Mouse (Mus musculus): ENCODE data around the gene A130010J15Rik. TPM values are rescaled to one million over a fixed set of nuclear protein-coding genes. Genes with fewer than 3 reads are reported as not detected.
A peak's percentile ranks its signal among the peaks of the same experiment; 100 is the strongest.

A130010J15Rik gene
- polyA plus RNA-seq, 1 experiment from 2014 or later: 11.7 TPM

DNA sequence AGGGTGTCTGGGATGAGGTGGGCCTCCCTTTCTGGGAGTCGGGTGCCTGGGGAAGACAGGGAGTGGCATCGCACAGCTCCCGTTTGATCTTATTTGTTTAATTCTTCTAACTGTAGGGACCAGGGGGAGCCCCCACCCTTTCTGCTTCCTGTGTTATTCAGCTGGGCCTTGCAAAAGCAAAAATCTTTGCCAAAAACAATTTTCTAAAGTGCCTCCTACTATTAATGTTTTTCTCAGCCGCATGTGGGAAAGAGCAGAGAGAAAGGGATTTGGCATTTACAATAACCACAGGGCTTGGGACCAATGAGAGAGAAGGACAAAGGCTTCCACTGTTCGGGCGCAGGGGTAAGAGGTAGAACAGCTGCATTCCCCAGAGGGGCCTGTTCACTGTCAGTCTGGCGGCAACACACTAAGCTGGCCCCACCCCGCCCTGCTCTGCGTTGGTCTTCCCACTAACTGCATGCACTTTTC lies 21.3 kb downstream of the A130010J15Rik start:
- Histone ChIP-seq H3K4me2 (ENCODE audit: low read depth, low read length) (peak overlapping the region; percentile 9; the same call in 1 of the 2 replicates), H3K4me1 (ENCODE audit: control insufficient read depth, insufficient read depth, low read length) (peaks cover 33% of the 10 kb centered on the region), H3K36me3 (ENCODE audit: control insufficient read depth, insufficient read depth) (no peaks in the 10 kb centered on the region), H3K27me3 (ENCODE audit: control insufficient read depth, insufficient read depth, low read length) (no peaks in the 10 kb centered on the region), H3K4me3 (ENCODE audit: low read length) (no peak overlapping the region), H3K27ac (ENCODE audit: low read length) (peak overlapping the region; percentile 93), H3K9me3 (replicated peaks; ENCODE audit: control insufficient read depth, low read length) (no peaks in the 10 kb centered on the region), H3K9ac (ENCODE audit: low read length) (0 out of 2 replicates have a peak overlapping the region, but pooled peaks have one; percentile 1)
- ATAC-seq (replicated peaks; ENCODE audit: extremely low read depth, insufficient read depth, low FRiP score): peak; percentile 95
- whole genome bisulfite sequencing: 13% methylated on average over 9 of the region's 9 CpGs

DNA sequence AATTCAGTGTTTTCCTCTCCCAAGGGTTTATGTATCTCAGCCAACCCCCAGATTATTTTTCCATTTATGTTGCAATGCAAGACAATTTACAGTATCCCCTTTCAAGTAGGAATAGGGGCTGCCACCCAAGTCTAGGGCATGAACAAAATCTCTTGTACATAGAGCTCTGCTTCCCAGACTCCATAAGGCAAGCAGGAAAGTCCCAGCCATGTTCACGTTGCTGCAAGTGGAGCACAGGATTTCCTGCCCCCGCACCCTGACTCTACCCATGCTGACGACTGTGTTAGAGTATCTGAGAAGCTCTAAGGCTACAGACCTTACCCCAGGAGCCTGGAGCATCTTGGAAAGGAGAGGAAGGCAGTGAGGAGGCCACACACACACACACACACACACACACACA lies 21.9 kb downstream of the A130010J15Rik start:
- no peaks in the 10 kb centered on the region for H3K36me3 ChIP-seq (ENCODE audit: control insufficient read depth, insufficient read depth)
- H3K9me3 ChIP-seq (replicated peaks; ENCODE audit: control insufficient read depth, low read length): no peaks in the 10 kb centered on the region
- H3K4me2 ChIP-seq (ENCODE audit: low read depth, low read length): no peak overlapping the region
- H3K27me3 ChIP-seq (ENCODE audit: control insufficient read depth, insufficient read depth, low read length): no peaks in the 10 kb centered on the region
- H3K4me1 ChIP-seq (ENCODE audit: control insufficient read depth, insufficient read depth, low read length): peaks cover 33% of the 10 kb centered on the region
- peak; percentile 37; the same call in 1 of the 2 replicates for ATAC-seq (replicated peaks; ENCODE audit: extremely low read depth, insufficient read depth, low FRiP score)
- no peak overlapping the region for H3K4me3 ChIP-seq (ENCODE audit: low read length)
- peak overlapping the region; percentile 7 for H3K9ac ChIP-seq (ENCODE audit: low read length)
- WGBS: 27% methylated on average over 3 of the region's 3 CpGs
- H3K27ac ChIP-seq (ENCODE audit: low read length): peak overlapping the region; percentile 93

DNA sequence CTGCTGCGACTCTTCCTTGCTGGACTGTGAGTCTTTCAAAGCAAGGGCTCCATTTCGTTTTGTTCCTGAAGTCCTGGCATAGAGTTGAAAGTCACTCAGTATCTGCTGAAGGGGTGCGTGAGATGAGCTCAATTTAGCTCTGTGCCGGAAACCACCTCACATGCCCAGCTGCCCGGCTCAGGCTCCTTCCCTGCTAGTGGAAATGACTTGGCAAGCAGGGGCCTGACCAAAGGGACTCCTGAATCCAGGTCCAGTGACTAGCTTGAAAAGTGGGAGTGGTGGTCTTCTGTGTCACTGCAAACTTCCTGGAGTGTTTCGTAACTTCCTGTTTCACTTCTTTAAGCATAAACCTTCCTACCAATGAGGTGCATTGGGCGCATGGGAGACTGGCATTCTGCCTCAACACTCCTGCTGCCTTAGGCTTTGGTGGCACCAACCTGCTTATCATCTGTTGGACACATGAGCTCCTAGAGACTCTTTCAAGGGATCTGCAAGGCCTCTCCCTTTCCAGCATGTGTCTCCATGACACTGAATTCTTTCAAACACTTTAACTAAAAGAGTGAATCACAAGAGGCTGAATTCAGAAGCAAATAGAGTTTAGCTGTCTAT lies 23.9 kb downstream of the A130010J15Rik start:
- peaks cover 33% of the 10 kb centered on the region for H3K4me1 ChIP-seq (ENCODE audit: control insufficient read depth, insufficient read depth, low read length)
- peak overlapping the region; percentile 27 for H3K27ac ChIP-seq (ENCODE audit: low read length)
- H3K27me3 ChIP-seq (ENCODE audit: control insufficient read depth, insufficient read depth, low read length): no peaks in the 10 kb centered on the region
- no peak for ATAC-seq (replicated peaks; ENCODE audit: extremely low read depth, insufficient read depth, low FRiP score)
- 56% methylated on average over 7 of the region's 7 CpGs for WGBS
- H3K9me3 ChIP-seq (replicated peaks; ENCODE audit: control insufficient read depth, low read length): no peaks in the 10 kb centered on the region
- H3K9ac ChIP-seq (ENCODE audit: low read length): peak overlapping the region; percentile 16; the same call in 1 of the 2 replicates
- no peaks in the 10 kb centered on the region for H3K36me3 ChIP-seq (ENCODE audit: control insufficient read depth, insufficient read depth)
- no peak overlapping the region for H3K4me2 ChIP-seq (ENCODE audit: low read depth, low read length)
- H3K4me3 ChIP-seq (ENCODE audit: low read length): no peak overlapping the region

DNA sequence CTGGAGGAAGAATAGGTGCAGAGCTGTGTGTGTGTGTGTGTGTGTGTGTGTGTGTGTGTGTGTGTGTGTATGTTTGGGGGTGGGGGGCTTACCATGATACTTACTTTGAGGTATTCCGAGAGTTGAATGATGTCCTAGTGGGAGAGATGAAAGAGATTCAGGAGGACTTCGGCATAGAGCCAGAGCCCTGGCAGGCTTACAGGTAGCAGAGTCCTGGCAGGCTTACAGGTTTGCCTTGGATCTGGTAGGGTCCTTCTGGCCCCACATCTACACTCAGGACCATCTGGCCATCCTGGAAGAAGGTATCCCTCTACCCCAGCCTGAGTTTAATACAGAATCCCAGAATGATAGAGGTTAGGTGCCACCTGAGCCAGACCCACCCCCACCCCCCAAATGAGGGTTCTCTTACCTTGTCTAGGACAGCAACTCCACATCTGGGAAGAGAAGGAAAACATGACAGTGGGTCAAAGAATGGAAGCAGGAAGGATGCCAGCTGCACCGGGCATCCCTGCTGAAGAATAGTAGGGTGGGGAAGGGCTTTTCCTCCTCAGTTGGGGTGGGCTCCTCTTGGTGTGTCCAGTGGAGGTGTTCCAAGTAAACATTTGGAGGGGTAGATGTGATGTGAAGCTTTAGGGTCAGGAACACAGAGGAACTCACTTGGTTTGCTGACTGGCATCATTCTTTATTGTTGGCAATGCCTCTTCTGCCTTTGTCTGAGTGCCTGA lies 26.7 kb downstream of the A130010J15Rik start:
- Histone ChIP-seq H3K27me3 (ENCODE audit: control insufficient read depth, insufficient read depth, low read length) (no peaks in the 10 kb centered on the region), H3K9ac (ENCODE audit: low read length) (no peak overlapping the region), H3K4me2 (ENCODE audit: low read depth, low read length) (no peak overlapping the region), H3K9me3 (replicated peaks; ENCODE audit: control insufficient read depth, low read length) (no peaks in the 10 kb centered on the region), H3K4me1 (ENCODE audit: control insufficient read depth, insufficient read depth, low read length) (peaks cover 19% of the 10 kb centered on the region), H3K36me3 (ENCODE audit: control insufficient read depth, insufficient read depth) (no peaks in the 10 kb centered on the region), H3K27ac (ENCODE audit: low read length) (no peak overlapping the region), H3K4me3 (ENCODE audit: low read length) (no peak overlapping the region)
- no peak for ATAC-seq (replicated peaks; ENCODE audit: extremely low read depth, insufficient read depth, low FRiP score)
- 74% methylated on average over 3 of the region's 3 CpGs for WGBS

DNA sequence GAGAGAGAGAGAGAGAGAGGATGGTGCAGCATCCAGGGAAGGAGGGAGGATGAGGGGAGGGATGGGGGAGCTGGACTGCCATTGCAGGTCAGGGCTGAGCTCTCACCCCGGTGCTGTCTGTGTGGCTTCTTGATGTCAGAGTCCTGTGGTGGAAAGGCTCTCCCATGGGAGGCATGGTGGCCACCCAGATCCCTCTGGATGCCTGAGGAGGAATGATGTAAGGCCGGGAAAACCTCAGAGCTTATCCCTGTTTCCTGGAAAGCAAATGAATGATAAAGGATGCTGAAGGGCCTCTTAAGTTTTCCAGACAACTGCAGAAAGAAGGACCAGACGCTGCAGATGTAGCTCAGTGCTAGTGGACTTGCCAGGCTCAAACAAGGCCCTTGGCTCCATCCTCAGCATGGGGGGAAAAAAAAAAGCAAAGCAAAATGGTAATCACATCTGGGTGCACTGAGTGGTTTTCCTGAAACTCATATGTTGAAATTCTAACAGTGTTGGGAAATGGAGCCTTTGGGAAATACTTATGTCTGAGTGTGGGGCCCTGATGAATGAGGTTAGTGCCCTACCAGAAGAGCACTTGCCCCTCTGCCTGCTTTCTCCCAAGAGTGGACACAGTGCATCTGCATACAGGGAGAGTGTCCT lies 27.4 kb downstream of the A130010J15Rik start:
- no peak overlapping the region for H3K4me2 ChIP-seq (ENCODE audit: low read depth, low read length)
- WGBS: 47% methylated on average over 3 of the region's 3 CpGs
- ATAC-seq (replicated peaks; ENCODE audit: extremely low read depth, insufficient read depth, low FRiP score): no peak
- H3K9ac ChIP-seq (ENCODE audit: low read length): no peak overlapping the region
- no peaks in the 10 kb centered on the region for H3K36me3 ChIP-seq (ENCODE audit: control insufficient read depth, insufficient read depth)
- H3K4me1 ChIP-seq (ENCODE audit: control insufficient read depth, insufficient read depth, low read length): peaks cover 12% of the 10 kb centered on the region
- no peak overlapping the region for H3K27ac ChIP-seq (ENCODE audit: low read length)
- no peaks in the 10 kb centered on the region for H3K27me3 ChIP-seq (ENCODE audit: control insufficient read depth, insufficient read depth, low read length)
- H3K4me3 ChIP-seq (ENCODE audit: low read length): no peak overlapping the region
- no peaks in the 10 kb centered on the region for H3K9me3 ChIP-seq (replicated peaks; ENCODE audit: control insufficient read depth, low read length)

DNA sequence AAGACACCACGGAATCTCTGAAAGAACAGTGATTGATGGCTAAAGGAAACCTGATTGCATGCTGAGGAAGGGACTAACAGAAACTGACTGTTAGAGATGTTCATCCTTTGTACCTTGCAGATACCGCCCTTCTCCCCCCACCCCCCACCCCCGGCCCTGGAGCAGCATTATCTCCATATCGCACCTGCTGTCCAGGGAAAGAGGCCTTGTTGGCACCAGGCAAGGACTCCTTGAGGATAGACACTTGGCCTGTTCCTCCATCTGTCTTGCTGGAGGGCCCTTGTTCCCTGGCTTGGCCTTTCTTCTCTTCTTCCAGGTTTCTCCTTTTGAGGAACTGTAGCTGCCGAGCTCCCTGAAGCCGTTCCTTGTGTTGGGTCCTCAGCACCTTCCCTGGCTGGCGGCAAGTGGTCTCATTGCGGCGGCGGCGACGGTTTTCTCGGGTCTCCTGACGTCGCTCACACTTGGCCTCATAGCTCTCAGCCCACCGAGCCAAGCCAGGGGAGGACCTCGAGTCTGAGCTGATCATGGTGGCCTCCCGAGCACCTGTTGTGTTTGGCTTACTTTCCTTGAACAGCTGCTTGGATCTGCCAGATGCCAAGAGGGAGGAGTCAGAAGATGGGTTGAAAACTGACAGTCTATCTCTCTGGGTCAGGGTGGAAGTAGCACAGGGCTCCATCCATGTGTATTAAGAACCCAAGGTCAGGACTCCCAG lies 29.8 kb downstream of the A130010J15Rik start:
- ATAC-seq (replicated peaks; ENCODE audit: extremely low read depth, insufficient read depth, low FRiP score): no peak
- Histone ChIP-seq H3K36me3 (ENCODE audit: control insufficient read depth, insufficient read depth) (no peaks in the 10 kb centered on the region), H3K27me3 (ENCODE audit: control insufficient read depth, insufficient read depth, low read length) (no peaks in the 10 kb centered on the region), H3K4me3 (ENCODE audit: low read length) (no peak overlapping the region), H3K9me3 (replicated peaks; ENCODE audit: control insufficient read depth, low read length) (no peaks in the 10 kb centered on the region), H3K9ac (ENCODE audit: low read length) (no peak overlapping the region), H3K4me1 (ENCODE audit: control insufficient read depth, insufficient read depth, low read length) (no peaks in the 10 kb centered on the region), H3K27ac (ENCODE audit: low read length) (no peak overlapping the region), H3K4me2 (ENCODE audit: low read depth, low read length) (no peak overlapping the region)
- WGBS: 84% methylated on average over 18 of the region's 18 CpGs

DNA sequence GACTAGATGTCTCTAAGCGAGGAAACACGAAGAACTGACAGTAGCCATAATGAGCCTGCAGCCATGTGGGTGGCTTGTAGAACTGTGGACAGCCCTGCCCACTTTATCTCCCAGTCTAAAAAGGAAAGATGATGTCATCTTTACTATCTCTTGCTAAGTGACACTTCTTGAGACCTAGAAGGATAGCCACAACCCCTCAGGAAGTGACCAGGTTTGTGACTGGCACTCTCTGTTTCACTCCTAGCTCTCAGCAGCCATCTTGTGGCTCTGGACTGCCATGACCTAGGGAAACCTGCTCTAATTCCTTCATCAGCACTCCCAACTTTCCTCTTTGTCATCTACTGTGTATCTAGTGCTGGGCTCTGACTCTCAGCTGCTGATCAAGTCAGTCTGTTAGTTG lies 30.5 kb downstream of the A130010J15Rik start:
- ATAC-seq (replicated peaks; ENCODE audit: extremely low read depth, insufficient read depth, low FRiP score): no peak

DNA sequence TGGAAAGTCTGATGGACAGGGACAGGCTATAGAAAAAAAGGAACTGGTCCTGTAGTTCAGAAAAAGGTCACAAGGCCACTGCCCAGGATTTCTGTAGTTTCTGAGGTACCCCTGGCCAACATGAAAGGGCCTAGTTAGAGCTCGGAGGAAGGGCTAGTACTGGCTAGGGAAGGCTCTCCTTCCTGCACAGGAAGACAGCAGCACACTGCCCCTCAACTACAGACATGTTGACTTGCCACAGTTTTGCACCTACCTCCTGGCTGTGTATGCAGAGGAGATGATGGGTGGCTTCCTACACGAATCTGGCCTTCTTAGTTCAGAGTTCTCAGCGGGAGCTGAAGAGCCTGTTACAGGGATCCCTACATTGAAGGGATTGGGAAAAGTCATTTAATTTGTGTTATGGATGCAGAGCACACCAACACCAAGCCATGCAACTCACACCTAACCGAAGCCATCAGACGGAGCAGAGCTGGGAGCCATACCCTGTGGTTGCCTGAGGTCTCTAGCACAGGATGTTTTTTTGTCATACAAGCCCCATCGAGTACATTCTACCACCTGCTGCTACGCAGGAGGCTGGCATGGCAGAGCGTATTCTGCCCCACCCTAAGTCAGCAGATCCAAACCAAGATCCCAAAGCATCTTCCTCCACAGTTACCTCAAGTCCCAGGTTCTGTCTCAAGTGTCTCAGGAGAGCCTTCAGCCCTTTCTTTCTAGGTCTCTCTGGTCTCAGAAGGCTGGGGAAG lies 33.0 kb downstream of the A130010J15Rik start:
- Histone ChIP-seq H3K36me3 (ENCODE audit: control insufficient read depth, insufficient read depth) (no peaks in the 10 kb centered on the region), H3K9ac (ENCODE audit: low read length) (peak overlapping the region; percentile 22; the same call in 1 of the 2 replicates), H3K27ac (ENCODE audit: low read length) (peak overlapping the region; percentile 58; the same call in 1 of the 2 replicates), H3K4me3 (ENCODE audit: low read length) (peak overlapping the region; percentile 34), H3K4me1 (ENCODE audit: control insufficient read depth, insufficient read depth, low read length) (no peaks in the 10 kb centered on the region), H3K27me3 (ENCODE audit: control insufficient read depth, insufficient read depth, low read length) (no peaks in the 10 kb centered on the region), H3K4me2 (ENCODE audit: low read depth, low read length) (peak overlapping the region; percentile 32), H3K9me3 (replicated peaks; ENCODE audit: control insufficient read depth, low read length) (no peaks in the 10 kb centered on the region)
- WGBS: 71% methylated on average over 8 of the region's 8 CpGs
- ATAC-seq (replicated peaks; ENCODE audit: extremely low read depth, insufficient read depth, low FRiP score): peak; percentile 28; the same call in 1 of the 2 replicates

More for the DNA sequence above, 30.5 kb downstream of the A130010J15Rik start:
- H3K9me3 ChIP-seq (replicated peaks; ENCODE audit: control insufficient read depth, low read length): no peaks in the 10 kb centered on the region
- H3K4me2 ChIP-seq (ENCODE audit: low read depth, low read length): no peak overlapping the region
- no peaks in the 10 kb centered on the region for H3K27me3 ChIP-seq (ENCODE audit: control insufficient read depth, insufficient read depth, low read length)
- H3K36me3 ChIP-seq (ENCODE audit: control insufficient read depth, insufficient read depth): no peaks in the 10 kb centered on the region
- WGBS: 67% methylated on average over 2 of the region's 2 CpGs
- no peak overlapping the region for H3K9ac ChIP-seq (ENCODE audit: low read length)
- no peaks in the 10 kb centered on the region for H3K4me1 ChIP-seq (ENCODE audit: control insufficient read depth, insufficient read depth, low read length)
- H3K27ac ChIP-seq (ENCODE audit: low read length): no peak overlapping the region
- no peak overlapping the region for H3K4me3 ChIP-seq (ENCODE audit: low read length)
